Mouse (Mus musculus): ENCODE results near the gene Tex35. TPM values are rescaled to one million over a fixed set of nuclear protein-coding genes. Genes with fewer than 3 reads are reported as not detected.

Gene Tex35
- total RNA-seq, 2 experiments from 2014 or later: not detected

DNA sequence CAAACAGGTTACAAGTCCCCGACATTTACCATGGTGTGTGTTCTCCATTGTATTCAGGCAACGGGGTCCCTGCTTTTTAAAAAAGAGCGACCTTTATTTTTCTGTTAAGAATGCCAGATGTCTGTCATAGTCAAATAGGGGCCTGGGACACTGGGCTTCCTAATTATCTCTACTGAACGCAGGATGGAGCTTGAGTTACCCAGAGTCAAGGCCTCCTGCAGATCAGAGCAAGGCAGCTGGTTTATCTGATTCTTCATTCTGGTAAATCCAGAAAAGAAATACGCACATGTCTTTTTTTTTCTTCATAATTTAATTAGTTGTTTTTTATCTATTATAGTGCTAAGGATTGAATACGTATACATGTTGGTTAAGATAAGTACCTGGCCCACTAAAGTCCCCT, 52.6 kb downstream of the Tex35 start:
- ATAC-seq (replicated peaks; ENCODE audit: poor library complexity, severe bottlenecking): no peak

- ATAC-seq (replicated peaks; ENCODE audit: poor library complexity, severe bottlenecking): no peak
Observed at GRCm38 (mm10) chr1:157055288-157055831, 53.1 kb downstream of the Tex35 start.

- ATAC-seq (replicated peaks; ENCODE audit: poor library complexity, severe bottlenecking): no peak
Observed at GRCm38 (mm10) chr1:157054659-157055058, 53.8 kb downstream of the Tex35 start.

DNA sequence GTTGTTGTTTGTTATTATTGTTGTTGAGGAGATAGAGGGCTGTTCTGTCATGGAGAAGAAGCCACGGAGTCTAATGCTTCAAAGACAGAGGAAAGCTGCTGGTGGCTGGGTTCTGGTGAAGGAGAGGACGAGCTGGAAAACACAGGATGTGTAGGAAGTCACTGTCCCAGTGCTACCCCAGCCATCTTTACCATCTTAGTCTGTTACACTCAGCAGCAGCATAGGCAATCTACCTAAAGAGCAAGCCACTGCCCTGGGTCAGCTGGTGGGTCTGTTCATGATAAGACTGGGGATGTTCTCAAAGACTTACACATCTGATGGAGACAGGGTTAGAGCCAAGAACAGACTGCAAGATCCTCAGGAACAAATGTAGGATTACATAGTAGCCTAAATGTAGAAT, 58.6 kb downstream of the Tex35 start:
- ATAC-seq (replicated peaks; ENCODE audit: poor library complexity, severe bottlenecking): no peak

Other genes with a start within 250 kb of the Tex35 start
- gene Ralgps2, start 169.1 kb downstream of the Tex35 start, total RNA-seq (2014; fragmentation: Nextera tagmentation): 12.5 and 20.4 TPM in 2 replicates
- 26.4 and 28.8 TPM in 2 replicates for gene Ralgps2, start 169.1 kb downstream of the Tex35 start, total RNA-seq (2017)